Mouse (Mus musculus) lung, postnatal 0 days (tissue): ENCODE results near the gene Ralgps2. TPM values are rescaled to one million over a fixed set of nuclear protein-coding genes. Genes with fewer than 3 reads are reported as not detected.
A peak's percentile ranks its signal among the peaks of the same experiment; 100 is the strongest.

Experiments used
- ATAC-seq: fragments of 200-750 bp; cut with Nextera tagmentation; 2 replicates; pipeline ENCODE4 v1.8.0; 2017; ENCODE audit warnings: moderate library complexity
- DNase-seq: peaks from one replicate; pipeline ENCODE4 v3.0.0-alpha.2; 2016; ENCODE audit warnings: low spot score
- H3K27ac ChIP-seq: fragments of 300-500 bp; sonication (generic); 2 replicates; pipeline ENCODE4 v1.5.1; 2014; ENCODE audit warnings: antibody characterized with exemption, mild to moderate bottlenecking, low read length, mixed read lengths
- H3K27me3 ChIP-seq: fragments of 300-500 bp; sonication (generic); replicated peaks from 2 replicates; pipeline ENCODE4 v1.6.1; 2014; ENCODE audit warnings: low read length, mixed read lengths; ENCODE audit not compliant: insufficient read depth
- H3K36me3 ChIP-seq: fragments of 300-500 bp; sonication (generic); 2 replicates; pipeline ENCODE4 v1.6.1; 2014; ENCODE audit warnings: low read length, mixed read lengths; ENCODE audit not compliant: insufficient read depth
- H3K4me1 ChIP-seq: fragments of 300-500 bp; sonication (generic); 2 replicates; pipeline ENCODE4 v1.6.1; 2014; ENCODE audit warnings: antibody characterized with exemption, low read depth, low read length, mixed read lengths; ENCODE audit not compliant: insufficient read depth
- H3K4me2 ChIP-seq: fragments of 300-500 bp; sonication (generic); replicated peaks from 2 replicates; pipeline ENCODE4 v1.6.1; 2014; ENCODE audit warnings: low read depth, mild to moderate bottlenecking, low read length, moderate library complexity, mixed read lengths
- H3K4me3 ChIP-seq: fragments of 300-500 bp; sonication (generic); 2 replicates; pipeline ENCODE4 v1.5.1; 2014; ENCODE audit warnings: low read depth, low read length
- H3K9ac ChIP-seq: fragments of 300-500 bp; sonication (generic); replicated peaks from 2 replicates; pipeline ENCODE4 v1.6.1; 2014; ENCODE audit warnings: low read depth, mild to moderate bottlenecking
- H3K9me3 ChIP-seq: fragments of 300-500 bp; sonication (generic); 2 replicates; pipeline ENCODE4 v1.6.1; 2016; ENCODE audit warnings: low read length, mixed read lengths
- CTCF ChIP-seq: IDR thresholded peaks from 2 replicates; pipeline ENCODE4 v1.5.1; 2016; ENCODE audit warnings: antibody characterized with exemption, mild to moderate bottlenecking
- EP300 ChIP-seq: IDR thresholded peaks from 2 replicates; pipeline ENCODE4 v1.6.1; 2016; ENCODE audit warnings: antibody characterized with exemption, mild to moderate bottlenecking, control low read depth
- WGBS: fragments of 180-500 bp; shearing (Covaris S2); extraction: QIAGEN DNeasy Blood & Tissue Kit; methylation state at CpG from one replicate; pipeline ENCODE4 v1.1.7; 2014; 5-methylcytosine and 5-hydroxymethylcytosine counted together
- polyA plus RNA-seq: library from polyadenylated mRNA; unstranded; fragments of >200 nt; fragmentation: Nextera tagmentation; extraction: Ambion mirVana; gene quantifications from 2 replicates; pipeline ENCODE4 v1.2.1, GENCODE M21; 2015

Ralgps2 gene
- polyA plus RNA-seq, 1 experiment from 2014 or later: 38.3 TPM

DNA sequence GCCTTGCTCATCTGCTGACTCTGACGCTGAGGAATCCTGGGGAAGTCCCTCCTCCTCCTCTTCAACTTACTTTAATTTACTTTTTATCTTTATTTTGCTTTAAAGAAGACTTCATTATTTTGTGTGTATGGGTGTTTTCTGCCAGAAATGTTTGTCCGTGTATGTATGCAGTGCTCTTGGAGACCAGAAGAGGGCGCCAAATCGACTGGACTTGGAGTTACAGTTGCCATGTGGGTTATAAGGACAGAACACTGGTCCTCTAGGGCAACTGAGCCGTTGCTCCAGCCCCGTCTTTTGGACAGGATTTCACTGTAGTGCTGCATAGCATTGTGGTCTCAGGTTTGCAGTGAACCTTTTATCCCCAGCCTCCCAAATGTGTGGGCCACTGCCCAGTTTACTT is 174.8 kb downstream of the Ralgps2 start:
- TF ChIP-seq CTCF: peak; percentile 28
- no peak for TF ChIP-seq EP300
- no peaks in the 10 kb centered on the region for H3K27me3 ChIP-seq
- no peak overlapping the region for H3K27ac ChIP-seq
- no peaks in the 10 kb centered on the region for H3K9me3 ChIP-seq
- no peaks in the 10 kb centered on the region for H3K4me1 ChIP-seq
- no peak overlapping the region for H3K4me2 ChIP-seq
- 75% methylated on average over 6 of the region's 6 CpGs for WGBS
- no peak for ATAC-seq
- no peak for DNase-seq
- H3K4me3 ChIP-seq: no peak overlapping the region
- no peaks in the 10 kb centered on the region for H3K36me3 ChIP-seq
- H3K9ac ChIP-seq: no peak overlapping the region

DNA sequence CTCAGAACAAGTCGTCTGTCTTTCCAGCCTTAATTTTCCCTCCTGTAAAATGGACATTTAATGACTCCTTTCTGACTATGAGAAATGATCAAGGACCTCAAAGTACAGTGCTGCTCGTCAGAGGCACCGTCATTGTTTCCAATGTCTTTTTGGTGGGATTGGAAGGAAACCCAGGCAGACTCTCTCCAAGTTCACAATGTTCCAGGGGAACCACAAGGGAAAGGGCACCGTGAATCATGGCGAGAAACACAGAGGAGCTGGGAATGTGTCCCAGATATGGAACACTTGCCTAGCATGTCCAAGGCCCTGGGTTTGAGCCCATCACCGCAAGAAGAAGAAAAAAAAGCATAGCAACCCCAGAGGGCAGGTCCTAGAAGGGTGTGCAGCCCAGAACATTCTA is 176.1 kb downstream of the Ralgps2 start:
- ATAC-seq: no peak
- no peaks in the 10 kb centered on the region for H3K27me3 ChIP-seq
- no peak overlapping the region for H3K27ac ChIP-seq
- TF ChIP-seq EP300 (no peak), CTCF (no peak)
- no peaks in the 10 kb centered on the region for H3K9me3 ChIP-seq
- no peak overlapping the region for H3K4me3 ChIP-seq
- H3K4me2 ChIP-seq: no peak overlapping the region
- no peaks in the 10 kb centered on the region for H3K4me1 ChIP-seq
- WGBS: 86% methylated on average over 6 of the region's 6 CpGs
- H3K9ac ChIP-seq: no peak overlapping the region
- no peaks in the 10 kb centered on the region for H3K36me3 ChIP-seq
- DNase-seq: no peak

DNA sequence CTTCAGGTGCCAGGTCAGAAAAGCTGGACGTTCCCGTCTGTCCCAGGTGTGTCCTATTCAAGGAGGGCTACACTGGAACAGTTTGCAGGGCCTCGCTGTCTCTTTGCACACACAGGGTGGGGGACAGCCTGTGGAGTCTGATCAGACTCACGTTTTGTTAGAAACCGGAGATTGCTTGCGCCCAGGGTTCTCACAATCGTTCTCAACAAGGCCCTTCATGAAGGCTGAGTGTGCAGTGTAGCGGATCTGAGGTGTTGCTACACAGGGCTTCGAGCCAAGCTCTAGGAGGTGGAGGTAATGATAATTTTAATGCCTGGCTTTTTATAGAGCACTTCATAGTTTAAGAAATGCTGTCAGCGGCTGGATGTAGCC is 178.0 kb downstream of the Ralgps2 start:
- peak; percentile 67 for ATAC-seq
- H3K27me3 ChIP-seq: no peaks in the 10 kb centered on the region
- H3K9ac ChIP-seq: no peak overlapping the region
- no peak for TF ChIP-seq CTCF
- TF ChIP-seq EP300: no peak
- H3K9me3 ChIP-seq: no peaks in the 10 kb centered on the region
- H3K4me2 ChIP-seq: no peak overlapping the region
- no peak overlapping the region for H3K27ac ChIP-seq
- 48% methylated on average over 10 of the region's 10 CpGs for WGBS
- DNase-seq: peak; percentile 45
- no peaks in the 10 kb centered on the region for H3K4me1 ChIP-seq
- H3K36me3 ChIP-seq: no peaks in the 10 kb centered on the region
- H3K4me3 ChIP-seq: no peak overlapping the region

DNA sequence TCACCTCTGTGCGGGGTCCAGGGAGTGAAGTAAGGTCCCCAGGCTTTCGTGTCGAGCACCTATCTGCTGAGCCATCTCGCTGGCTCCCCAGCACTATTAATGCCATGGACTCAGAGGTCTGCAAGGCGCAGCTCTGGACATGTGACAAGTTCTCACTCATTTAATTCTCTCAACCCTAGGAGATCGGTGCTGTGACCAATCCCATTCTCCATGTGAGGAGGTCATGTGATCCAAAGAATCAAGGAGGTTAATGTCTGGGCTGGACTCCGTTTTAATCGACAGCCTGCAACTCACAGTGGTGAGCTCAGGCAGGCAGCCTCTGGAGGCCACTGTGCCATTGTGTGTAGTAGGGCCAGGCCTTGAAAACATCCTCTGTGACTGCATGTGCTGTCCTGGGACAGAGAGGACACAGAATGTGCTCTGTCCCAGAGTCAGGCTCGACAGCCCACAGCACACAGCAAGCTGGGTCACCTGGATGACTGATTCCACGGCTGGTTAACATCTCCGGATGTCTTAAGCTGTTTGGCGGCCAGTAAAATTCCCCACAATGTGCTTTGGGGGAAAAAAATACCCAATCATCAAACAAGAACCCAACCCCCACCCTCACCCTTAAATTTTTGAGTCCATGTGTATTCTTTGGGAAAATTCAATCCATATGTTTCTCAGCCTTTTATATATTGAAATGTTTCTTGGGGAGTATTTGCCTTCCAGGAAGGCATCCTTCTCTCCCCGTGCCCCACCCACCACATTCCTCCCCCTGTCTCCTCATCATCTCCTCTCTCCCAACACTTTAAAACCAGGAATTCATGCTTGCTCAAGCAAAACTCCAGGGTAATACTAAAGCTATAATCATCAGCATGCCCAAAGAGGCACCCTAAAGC is 178.6 kb downstream of the Ralgps2 start:
- Histone ChIP-seq H3K4me3 (no peak overlapping the region), H3K4me1 (no peaks in the 10 kb centered on the region), H3K4me2 (no peak overlapping the region), H3K27me3 (no peaks in the 10 kb centered on the region), H3K9me3 (no peaks in the 10 kb centered on the region), H3K27ac (no peak overlapping the region), H3K36me3 (no peaks in the 10 kb centered on the region), H3K9ac (no peak overlapping the region)
- WGBS: 70% methylated on average over 13 of the region's 13 CpGs
- TF ChIP-seq CTCF: no peak
- TF ChIP-seq EP300: no peak
- ATAC-seq: no peak
- no peak for DNase-seq

DNA sequence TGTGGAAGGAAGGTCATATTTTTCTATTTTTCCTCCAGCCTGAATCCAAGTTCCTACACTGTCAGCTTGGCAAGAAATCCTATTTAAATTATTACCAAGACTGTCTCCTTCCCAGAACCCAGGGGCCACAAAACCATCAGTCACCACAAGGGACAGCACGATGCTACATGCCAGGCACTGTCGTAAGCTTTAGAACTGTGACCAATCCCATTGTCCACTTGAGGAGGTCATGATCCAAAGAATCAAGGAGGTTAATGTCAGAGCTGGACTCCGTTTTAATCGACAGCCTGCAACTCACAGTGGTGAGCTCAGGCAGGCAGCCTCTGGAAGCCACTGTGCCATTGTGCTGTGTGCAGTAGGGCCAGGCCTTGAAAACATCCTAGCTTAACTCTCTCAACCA is 181.1 kb downstream of the Ralgps2 start:
- no peaks in the 10 kb centered on the region for H3K27me3 ChIP-seq
- H3K4me1 ChIP-seq: no peaks in the 10 kb centered on the region
- H3K27ac ChIP-seq: no peak overlapping the region
- H3K9ac ChIP-seq: no peak overlapping the region
- no peaks in the 10 kb centered on the region for H3K36me3 ChIP-seq
- WGBS: 63% methylated on average over 4 of the region's 4 CpGs
- no peak for DNase-seq
- H3K4me2 ChIP-seq: no peak overlapping the region
- H3K4me3 ChIP-seq: no peak overlapping the region
- ATAC-seq: no peak
- H3K9me3 ChIP-seq: no peaks in the 10 kb centered on the region
- TF ChIP-seq CTCF (peak; percentile 17; the same call in 1 of the 2 replicates), EP300 (no peak)

DNA sequence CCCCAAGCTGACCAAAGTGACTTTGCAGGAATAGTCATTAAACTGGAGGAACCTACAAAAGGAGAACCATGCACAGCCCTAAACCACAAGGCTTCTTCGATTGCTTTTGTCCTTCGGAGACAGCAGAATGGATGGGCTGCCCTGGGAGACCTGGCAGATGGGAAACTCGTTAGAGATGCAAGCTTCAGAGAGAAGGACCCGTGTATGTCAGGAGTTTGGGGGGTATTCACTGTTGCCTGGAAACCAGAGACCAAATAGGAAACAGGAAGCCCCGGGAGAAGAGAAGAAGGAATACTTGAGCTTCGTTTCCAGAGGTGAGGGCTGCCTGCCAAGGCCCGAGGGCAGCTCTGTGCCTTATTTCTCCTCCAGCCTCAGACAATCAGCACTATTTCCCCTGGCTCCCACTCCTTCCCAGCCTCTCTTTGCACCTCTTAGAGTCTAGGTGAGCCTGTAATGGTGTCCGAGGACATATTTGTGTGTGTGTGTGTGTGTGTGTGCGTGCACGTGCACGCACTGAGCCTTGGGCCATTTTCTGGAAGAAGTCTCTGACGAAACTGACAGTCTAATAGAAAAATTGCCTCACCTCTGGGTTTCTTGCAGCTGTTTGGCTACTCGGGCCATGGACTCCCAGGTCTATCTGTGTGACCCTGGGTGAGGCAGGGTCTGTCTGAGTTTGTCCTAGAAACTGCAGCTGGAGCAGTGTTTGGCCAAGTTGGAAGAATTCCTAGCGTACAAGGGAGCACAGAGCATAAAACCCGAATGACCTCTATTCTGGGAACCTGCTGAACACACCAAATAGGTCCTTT is 184.6 kb downstream of the Ralgps2 start:
- Histone ChIP-seq H3K4me1 (peaks cover 2% of the 10 kb centered on the region; the same call in 1 of the 2 replicates), H3K9ac (no peak overlapping the region), H3K9me3 (no peaks in the 10 kb centered on the region), H3K4me2 (no peak overlapping the region), H3K27me3 (no peaks in the 10 kb centered on the region), H3K27ac (no peak overlapping the region), H3K36me3 (no peaks in the 10 kb centered on the region), H3K4me3 (no peak overlapping the region)
- TF ChIP-seq EP300: no peak
- TF ChIP-seq CTCF: no peak
- DNase-seq (no peak), ATAC-seq (no peak)
- 40% methylated on average over 15 of the region's 15 CpGs for WGBS

Other genes with a start within 250 kb of the Ralgps2 start
- 15.3 and 16.4 TPM in 2 replicates for gene Fam20b, start 220.5 kb downstream of the Ralgps2 start, polyA plus RNA-seq
- gene Angptl1, start 101.1 kb downstream of the Ralgps2 start, polyA plus RNA-seq: 0.68 and 0.85 TPM in 2 replicates
- gene Tex35, start 169.1 kb upstream of the Ralgps2 start, polyA plus RNA-seq: not detected in 2 replicates